Comparison of ENCODE assay signal across 24 mouse cellular contexts in the genomic region with DNA sequence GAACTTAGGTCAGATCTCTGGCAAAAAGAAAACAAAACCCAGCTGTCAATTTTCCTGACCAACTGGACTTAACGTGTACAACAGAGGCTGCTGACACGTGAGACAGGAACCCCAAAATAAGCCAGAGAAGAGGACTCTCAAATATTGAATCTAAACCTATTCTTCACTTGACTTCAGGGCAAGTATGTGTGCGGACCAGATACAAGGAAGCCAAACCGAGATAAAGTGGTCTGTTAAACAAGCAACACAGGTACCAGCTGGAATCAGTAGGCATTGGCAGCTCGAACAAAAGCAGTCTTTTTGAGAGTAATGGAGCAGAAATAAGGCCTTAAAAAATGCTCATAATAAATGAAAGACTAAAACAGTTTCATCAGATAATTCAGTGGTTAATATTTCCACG.
"Had no signal": no experiment of that assay in that cellular context is flagged by ENCODE, and none has a peak within 500 bp of the region (broad histone marks: within the 10 kb centered on the region; RNA-seq: fewer than 3 reads in every experiment).

No protein-coding gene starts in this region.

- H3K9ac ChIP-seq: heart, embryonic 12.5 days; hindbrain, embryonic 13.5 days; hindbrain, embryonic 15.5 days; kidney, embryonic 15.5 days; limb, embryonic 13.5 days; limb, embryonic 15.5 days; liver, embryonic 12.5 days; liver, embryonic 14.5 days had no signal

- DNase-seq: gastrocnemius, postnatal 25 days; heart, adult 18-20 months; heart, postnatal 10 days; heart, postnatal 4 days; kidney, adult 11 months; kidney, adult 2 months; kidney, adult 9 months; kidney, postnatal 14 days; kidney, postnatal 36 days; layer of hippocampus, adult 9-11 months; layer of hippocampus, postnatal 36 days; left cerebral cortex, postnatal 4 days had no signal

- ATAC-seq: hindbrain, postnatal 0 days; liver, embryonic 12.5 days had no signal

- H3K4me2 ChIP-seq: heart, embryonic 12.5 days; hindbrain, embryonic 13.5 days; hindbrain, embryonic 15.5 days; kidney, embryonic 15.5 days; limb, embryonic 13.5 days; limb, embryonic 15.5 days; liver, embryonic 12.5 days had no signal

- H3K4me3 ChIP-seq: heart, embryonic 10.5 days; heart, embryonic 12.5 days; hindbrain, embryonic 10.5 days; hindbrain, embryonic 13.5 days; hindbrain, embryonic 15.5 days; kidney, embryonic 15.5 days; limb, embryonic 13.5 days; limb, embryonic 15.5 days; liver, embryonic 12.5 days had no signal

- H3K4me1 ChIP-seq: hindbrain, embryonic 15.5 days; limb, embryonic 13.5 days; limb, embryonic 15.5 days had no signal

- H3K27ac ChIP-seq: heart, embryonic 10.5 days; hindbrain, embryonic 10.5 days; hindbrain, embryonic 13.5 days; hindbrain, embryonic 15.5 days; hindbrain, postnatal 0 days; kidney, embryonic 15.5 days; kidney, postnatal 0 days; limb, embryonic 13.5 days; limb, embryonic 15.5 days; liver, embryonic 12.5 days; liver, embryonic 14.5 days had no signal

- H3K9me3 ChIP-seq: heart, embryonic 10.5 days; heart, embryonic 12.5 days; hindbrain, embryonic 10.5 days; hindbrain, embryonic 13.5 days; hindbrain, embryonic 15.5 days; kidney, embryonic 15.5 days; limb, embryonic 13.5 days; limb, embryonic 15.5 days; liver, embryonic 12.5 days had no signal

- H3K27me3 ChIP-seq: heart, embryonic 12.5 days; hindbrain, embryonic 13.5 days; hindbrain, embryonic 15.5 days; kidney, embryonic 15.5 days; limb, embryonic 13.5 days; limb, embryonic 15.5 days; liver, embryonic 12.5 days had no signal
